Mouse (Mus musculus): ENCODE measurements around the gene Pim3. TPM values are rescaled to one million over a fixed set of nuclear protein-coding genes. Genes with fewer than 3 reads are reported as not detected.

Gene Pim3
- polyA plus RNA-seq, 1 experiment, result 24.2 TPM

- no peak for TF ChIP-seq POLR2A (IDR thresholded peaks at IDR 0.05; ENCODE audit: borderline replicate concordance, insufficient read depth, low read length)
- TF ChIP-seq CTCF (IDR thresholded peaks at IDR 0.05; ENCODE audit: borderline replicate concordance, insufficient read depth, low read depth, low read length), result no peak
- H3K27ac ChIP-seq (ENCODE audit: insufficient read depth, low read length), result no peak overlapping the region
- no peak overlapping the region for H3K4me3 ChIP-seq (replicated peaks; ENCODE audit: insufficient read depth, low read depth, low read length)
- no peaks in the 10 kb centered on the region; the same call in 1 of the 2 replicates for H3K27me3 ChIP-seq (ENCODE audit: control insufficient read depth, insufficient read depth, low read length)
- WGBS, result 58% methylated on average over 4 of the region's 4 CpGs
- no peaks in the 10 kb centered on the region for H3K4me1 ChIP-seq (ENCODE audit: control insufficient read depth, insufficient read depth, low read length)
- DNase-seq, result no peak
These were observed 20.9 kb downstream of the Pim3 start for GRCm38 (mm10) chr15:88882851-88883250.

- no peak overlapping the region for H3K4me3 ChIP-seq (replicated peaks; ENCODE audit: insufficient read depth, low read depth, low read length)
- H3K27me3 ChIP-seq (ENCODE audit: control insufficient read depth, insufficient read depth, low read length), result no peaks in the 10 kb centered on the region; the same call in 1 of the 2 replicates
- no peak for DNase-seq
- WGBS, result 87% methylated on average over 9 of the region's 9 CpGs
- no peak overlapping the region for H3K27ac ChIP-seq (ENCODE audit: insufficient read depth, low read length)
- TF ChIP-seq CTCF (IDR thresholded peaks at IDR 0.05; ENCODE audit: borderline replicate concordance, insufficient read depth, low read depth, low read length) (no peak), POLR2A (IDR thresholded peaks at IDR 0.05; ENCODE audit: borderline replicate concordance, insufficient read depth, low read length) (no peak)
- no peaks in the 10 kb centered on the region for H3K4me1 ChIP-seq (ENCODE audit: control insufficient read depth, insufficient read depth, low read length)
These were observed 21.4 kb downstream of the Pim3 start for GRCm38 (mm10) chr15:88883342-88883741.

- no peak for TF ChIP-seq POLR2A (IDR thresholded peaks at IDR 0.05; ENCODE audit: borderline replicate concordance, insufficient read depth, low read length)
- no peak for TF ChIP-seq CTCF (IDR thresholded peaks at IDR 0.05; ENCODE audit: borderline replicate concordance, insufficient read depth, low read depth, low read length)
- no peak for DNase-seq
- Histone ChIP-seq H3K27me3 (ENCODE audit: control insufficient read depth, insufficient read depth, low read length) (no peaks in the 10 kb centered on the region; the same call in 1 of the 2 replicates), H3K27ac (ENCODE audit: insufficient read depth, low read length) (no peak overlapping the region), H3K4me3 (replicated peaks; ENCODE audit: insufficient read depth, low read depth, low read length) (no peak overlapping the region), H3K4me1 (ENCODE audit: control insufficient read depth, insufficient read depth, low read length) (no peaks in the 10 kb centered on the region)
- 84% methylated on average over 6 of the region's 6 CpGs for WGBS
These were observed 23.4 kb downstream of the Pim3 start for GRCm38 (mm10) chr15:88885376-88885775.

- TF ChIP-seq CTCF (IDR thresholded peaks at IDR 0.05; ENCODE audit: borderline replicate concordance, insufficient read depth, low read depth, low read length) (no peak), POLR2A (IDR thresholded peaks at IDR 0.05; ENCODE audit: borderline replicate concordance, insufficient read depth, low read length) (no peak)
- Histone ChIP-seq H3K4me3 (replicated peaks; ENCODE audit: insufficient read depth, low read depth, low read length) (no peak overlapping the region), H3K4me1 (ENCODE audit: control insufficient read depth, insufficient read depth, low read length) (peaks cover 5% of the 10 kb centered on the region; the same call in 1 of the 2 replicates), H3K27me3 (ENCODE audit: control insufficient read depth, insufficient read depth, low read length) (no peaks in the 10 kb centered on the region), H3K27ac (ENCODE audit: insufficient read depth, low read length) (no peak overlapping the region)
- 80% methylated on average over 3 of the region's 3 CpGs for WGBS
- no peak for DNase-seq
These were observed 27.0 kb downstream of the Pim3 start for GRCm38 (mm10) chr15:88889032-88889431.

GRCm38 (mm10) chr15:88889994-88890393, 28.0 kb downstream of the Pim3 start:
- TF ChIP-seq POLR2A (IDR thresholded peaks at IDR 0.05; ENCODE audit: borderline replicate concordance, insufficient read depth, low read length) (no peak), CTCF (IDR thresholded peaks at IDR 0.05; ENCODE audit: borderline replicate concordance, insufficient read depth, low read depth, low read length) (no peak)
- Histone ChIP-seq H3K4me1 (ENCODE audit: control insufficient read depth, insufficient read depth, low read length) (peaks cover 5% of the 10 kb centered on the region; the same call in 1 of the 2 replicates), H3K27me3 (ENCODE audit: control insufficient read depth, insufficient read depth, low read length) (no peaks in the 10 kb centered on the region), H3K4me3 (replicated peaks; ENCODE audit: insufficient read depth, low read depth, low read length) (no peak overlapping the region), H3K27ac (ENCODE audit: insufficient read depth, low read length) (no peak overlapping the region)
- WGBS, result 93% methylated on average over 3 of the region's 3 CpGs
- no peak for DNase-seq

- no peaks in the 10 kb centered on the region for H3K27me3 ChIP-seq (ENCODE audit: control insufficient read depth, insufficient read depth, low read length)
- H3K27ac ChIP-seq (ENCODE audit: insufficient read depth, low read length), result no peak overlapping the region
- DNase-seq, result peak; percentile 87 to 88
- 3% methylated on average over 41 of the region's 41 CpGs for WGBS
- H3K4me1 ChIP-seq (ENCODE audit: control insufficient read depth, insufficient read depth, low read length), result peaks cover 5% of the 10 kb centered on the region; the same call in 1 of the 2 replicates
- TF ChIP-seq POLR2A (IDR thresholded peaks at IDR 0.05; ENCODE audit: borderline replicate concordance, insufficient read depth, low read length), result peak; percentile 65; the same call in 1 of the 2 replicates
- no peak for TF ChIP-seq CTCF (IDR thresholded peaks at IDR 0.05; ENCODE audit: borderline replicate concordance, insufficient read depth, low read depth, low read length)
- H3K4me3 ChIP-seq (replicated peaks; ENCODE audit: insufficient read depth, low read depth, low read length), result peak overlapping the region; percentile 74
These were observed 29.0 kb downstream of the Pim3 start for GRCm38 (mm10) chr15:88890751-88891675.

GRCm38 (mm10) chr15:88891676-88892040, 29.7 kb downstream of the Pim3 start:
- no peak for DNase-seq
- TF ChIP-seq POLR2A (IDR thresholded peaks at IDR 0.05; ENCODE audit: borderline replicate concordance, insufficient read depth, low read length), result no peak
- no peak for TF ChIP-seq CTCF (IDR thresholded peaks at IDR 0.05; ENCODE audit: borderline replicate concordance, insufficient read depth, low read depth, low read length)
- Histone ChIP-seq H3K27ac (ENCODE audit: insufficient read depth, low read length) (no peak overlapping the region), H3K4me3 (replicated peaks; ENCODE audit: insufficient read depth, low read depth, low read length) (no peak overlapping the region), H3K27me3 (ENCODE audit: control insufficient read depth, insufficient read depth, low read length) (no peaks in the 10 kb centered on the region), H3K4me1 (ENCODE audit: control insufficient read depth, insufficient read depth, low read length) (peaks cover 5% of the 10 kb centered on the region; the same call in 1 of the 2 replicates)
- 76% methylated on average over 8 of the region's 8 CpGs for WGBS

GRCm38 (mm10) chr15:88892252-88892651, 30.3 kb downstream of the Pim3 start:
- 72% methylated on average over 1 of the region's 1 CpGs for WGBS
- no peak for DNase-seq
- TF ChIP-seq CTCF (IDR thresholded peaks at IDR 0.05; ENCODE audit: borderline replicate concordance, insufficient read depth, low read depth, low read length), result no peak
- TF ChIP-seq POLR2A (IDR thresholded peaks at IDR 0.05; ENCODE audit: borderline replicate concordance, insufficient read depth, low read length), result no peak

More at GRCm38 (mm10) chr15:88892252-88892651, 30.3 kb downstream of the Pim3 start:
- Histone ChIP-seq H3K4me3 (replicated peaks; ENCODE audit: insufficient read depth, low read depth, low read length) (no peak overlapping the region), H3K27me3 (ENCODE audit: control insufficient read depth, insufficient read depth, low read length) (no peaks in the 10 kb centered on the region), H3K27ac (ENCODE audit: insufficient read depth, low read length) (no peak overlapping the region), H3K4me1 (ENCODE audit: control insufficient read depth, insufficient read depth, low read length) (peaks cover 5% of the 10 kb centered on the region; the same call in 1 of the 2 replicates)

Data from cerebellum, adult 2 months (tissue).